Comparison of ENCODE assay signal across 22 mouse cellular contexts in the genomic region with DNA sequence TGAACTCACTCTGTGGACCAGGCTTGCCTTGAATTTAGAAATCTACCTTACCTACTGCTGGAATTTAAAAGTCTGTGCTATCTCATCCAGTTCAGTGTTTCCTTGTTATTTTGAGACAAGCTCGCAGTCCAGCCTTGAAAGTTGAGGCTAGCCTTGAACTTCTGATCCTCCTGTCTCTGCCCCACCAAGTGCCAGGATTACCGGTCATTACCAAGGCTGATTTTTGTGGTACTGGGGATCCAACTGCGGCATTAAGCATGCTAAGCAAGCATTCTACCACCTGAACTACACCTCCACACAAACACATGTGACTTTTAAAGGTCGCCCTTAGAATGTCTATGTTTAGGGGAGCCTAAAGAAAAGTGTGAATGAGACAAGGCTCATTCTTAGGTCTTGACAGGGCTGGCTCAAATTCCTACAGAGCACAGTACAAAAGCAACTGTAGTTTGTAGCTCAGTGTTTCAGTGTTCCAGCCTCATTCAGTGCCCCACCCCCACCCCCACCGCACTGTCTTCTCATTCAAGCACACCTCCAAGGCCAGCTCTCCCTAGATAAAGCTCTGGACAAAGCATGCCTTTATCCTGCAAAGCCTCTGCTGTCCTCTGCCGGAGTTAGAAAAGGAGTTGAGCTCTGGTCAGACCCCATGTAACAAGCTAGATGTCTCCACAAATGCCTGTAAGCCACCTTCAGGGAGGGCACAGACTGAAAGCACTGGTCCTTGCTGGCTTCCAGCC. TPM values are rescaled to one million over a fixed set of nuclear protein-coding genes. Genes with fewer than 3 reads are reported as not detected.
DNase-seq lines count a peak whose midpoint lies in the region; ATAC-seq and TF ChIP-seq lines count a peak whose summit lies in the region.
"Had no signal": no experiment of that assay in that cellular context is flagged by ENCODE, and none has a peak within 500 bp of the region (broad histone marks: within the 10 kb centered on the region; RNA-seq: fewer than 3 reads in every experiment).

No protein-coding gene starts in this region.

- no peaks in the 10 kb centered on the region for H3K9me3 ChIP-seq in heart, embryonic 12.5 days (replicated peaks)
- no peaks in the 10 kb centered on the region for H3K9me3 ChIP-seq in hindbrain, embryonic 10.5 days
- H3K9me3 ChIP-seq in hindbrain, embryonic 14.5 days (ENCODE audit: control insufficient read depth, low read length) = no peaks in the 10 kb centered on the region
- H3K9me3 ChIP-seq: embryonic facial prominence, embryonic 13.5 days; forebrain, embryonic 12.5 days; heart, embryonic 13.5 days had no signal

- H3K4me1 ChIP-seq in heart, adult 2 months (ENCODE audit: control insufficient read depth, insufficient read depth, low read length) = peaks cover 9% of the 10 kb centered on the region
- peaks cover 26% of the 10 kb centered on the region for H3K4me1 ChIP-seq in heart, embryonic 12.5 days (replicated peaks)
- H3K4me1 ChIP-seq in hindbrain, embryonic 10.5 days (replicated peaks) = peaks cover 20% of the 10 kb centered on the region
- H3K4me1 ChIP-seq in hindbrain, embryonic 14.5 days (replicated peaks; ENCODE audit: control insufficient read depth, insufficient read depth, low read length) = peaks cover 18% of the 10 kb centered on the region
- H3K4me1 ChIP-seq in brown adipose tissue, adult 24 weeks (ENCODE audit: control insufficient read depth, insufficient read depth, insufficient read length, low read length) = peaks cover 22% of the 10 kb centered on the region; the same call in 1 of the 2 replicates

- no peak overlapping the region for H3K4me2 ChIP-seq in heart, embryonic 12.5 days
- H3K4me2 ChIP-seq in hindbrain, embryonic 14.5 days (replicated peaks) = no peak overlapping the region
- H3K4me2 ChIP-seq: embryonic facial prominence, embryonic 13.5 days; forebrain, embryonic 12.5 days; heart, embryonic 13.5 days had no signal

- H3K27ac ChIP-seq in heart, adult 2 months = peak overlapping the region; percentile 79
- H3K27ac ChIP-seq in heart, embryonic 12.5 days (ENCODE audit: poor library complexity, severe bottlenecking) = no peak overlapping the region
- 0 out of 2 replicates have a peak overlapping the region, but pooled peaks have one; percentile 59 for H3K27ac ChIP-seq in hindbrain, embryonic 10.5 days
- H3K27ac ChIP-seq in hindbrain, embryonic 14.5 days = no peak overlapping the region
- H3K27ac ChIP-seq in brown adipose tissue, adult 24 weeks (replicated peaks; ENCODE audit: low read depth, low read length) = peak overlapping the region; percentile 84
- H3K27ac ChIP-seq: embryonic facial prominence, embryonic 13.5 days; forebrain, embryonic 12.5 days; heart, embryonic 13.5 days; kidney, postnatal 0 days had no signal

- no peak for DNase-seq in heart, adult 2 months
- no peak for DNase-seq in hindbrain, embryonic 10.5 days (ENCODE audit: low spot score)
- no peak for DNase-seq in hindbrain, embryonic 14.5 days (ENCODE audit: low spot score)
- DNase-seq in ES-CJ7 (ENCODE audit: low read depth, low spot score) = peak; percentile 67
- no peak for DNase-seq in kidney, adult 8-10 months
- DNase-seq: adrenal gland, postnatal 10 days; cerebellum, adult 18-20 months; cerebellum, adult 9-11 months; cerebellum, postnatal 36 days; gastrocnemius, postnatal 36 days; kidney, adult 9 months had no signal

- H3K9ac ChIP-seq in heart, adult 2 months (ENCODE audit: low read depth, low read length) = no peak overlapping the region
- no peak overlapping the region for H3K9ac ChIP-seq in heart, embryonic 12.5 days
- H3K9ac ChIP-seq in hindbrain, embryonic 14.5 days = no peak overlapping the region
- H3K9ac ChIP-seq: embryonic facial prominence, embryonic 13.5 days; forebrain, embryonic 12.5 days; heart, embryonic 13.5 days had no signal

- H3K4me3 ChIP-seq in heart, adult 2 months = peak overlapping the region; percentile 32; the same call in 1 of the 2 replicates
- H3K4me3 ChIP-seq in heart, embryonic 12.5 days = no peak overlapping the region
- H3K4me3 ChIP-seq in hindbrain, embryonic 10.5 days = no peak overlapping the region
- H3K4me3 ChIP-seq in hindbrain, embryonic 14.5 days (replicated peaks; ENCODE audit: low read length) = no peak overlapping the region
- peak overlapping the region; percentile 17 for H3K4me3 ChIP-seq in brown adipose tissue, adult 24 weeks (ENCODE audit: insufficient read depth, low read depth, low read length)
- H3K4me3 ChIP-seq: embryonic facial prominence, embryonic 13.5 days; forebrain, embryonic 12.5 days; heart, embryonic 13.5 days had no signal

- H3K27me3 ChIP-seq in heart, adult 2 months (ENCODE audit: control insufficient read depth, insufficient read depth, low read length) = no peaks in the 10 kb centered on the region
- H3K27me3 ChIP-seq in heart, embryonic 12.5 days (replicated peaks) = no peaks in the 10 kb centered on the region
- H3K27me3 ChIP-seq in hindbrain, embryonic 10.5 days (ENCODE audit: insufficient read depth, poor library complexity, severe bottlenecking) = no peaks in the 10 kb centered on the region
- no peaks in the 10 kb centered on the region for H3K27me3 ChIP-seq in hindbrain, embryonic 14.5 days (ENCODE audit: control insufficient read depth, insufficient read depth, low read length)
- H3K27me3 ChIP-seq: forebrain, embryonic 12.5 days; heart, embryonic 13.5 days; Patski had no signal

- no peaks in the 10 kb centered on the region for H3K79me2 ChIP-seq in heart, adult 2 months (replicated peaks; ENCODE audit: control insufficient read depth, insufficient read depth, low read length)

- no peak for ATAC-seq in heart, embryonic 12.5 days (ENCODE audit: insufficient number of reproducible peaks, low FRiP score)
- no peak for ATAC-seq in hindbrain, embryonic 14.5 days (ENCODE audit: low FRiP score)
- ATAC-seq: forebrain, embryonic 16.5 days; hindbrain, embryonic 16.5 days; inflammation-experienced regulatory T-cells, adult 6 months; intestine, postnatal 0 days; Patski had no signal

- H3K36me3 ChIP-seq in heart, adult 2 months (ENCODE audit: control insufficient read depth, insufficient read depth, low read length) = peaks cover 2% of the 10 kb centered on the region; the same call in 1 of the 2 replicates
- no peaks in the 10 kb centered on the region for H3K36me3 ChIP-seq in heart, embryonic 12.5 days
- H3K36me3 ChIP-seq in hindbrain, embryonic 10.5 days = no peaks in the 10 kb centered on the region
- no peaks in the 10 kb centered on the region for H3K36me3 ChIP-seq in hindbrain, embryonic 14.5 days (replicated peaks; ENCODE audit: control insufficient read depth, insufficient read depth)
- H3K36me3 ChIP-seq: embryonic facial prominence, embryonic 13.5 days; forebrain, embryonic 12.5 days; heart, embryonic 13.5 days had no signal

- TF ChIP-seq EP300 in heart, adult 2 months (IDR thresholded peaks at IDR 0.05; ENCODE audit: insufficient read depth, low read depth, low read length) = no peak

- intact Hi-C loops in heart, adult 2 months (cut with DNase I) = loop anchor here (2.0 to 5.0 kb wide), 3 partner anchors 33 to 216 kb away; no protein-coding TSS in a partner anchor

- no peak for TF ChIP-seq POLR2A in heart, adult 2 months (IDR thresholded peaks at IDR 0.05; ENCODE audit: insufficient read depth, low read depth, low read length)

- WGBS in heart, adult 2 months = 72% methylated on average over 6 of the region's 6 CpGs
- WGBS in heart, embryonic 12.5 days = 56% methylated on average over 6 of the region's 6 CpGs
- WGBS in hindbrain, embryonic 10.5 days = 81% methylated on average over 6 of the region's 6 CpGs
- WGBS in hindbrain, embryonic 14.5 days = 84% methylated on average over 6 of the region's 6 CpGs

- no peak for TF ChIP-seq CTCF in heart, adult 2 months (IDR thresholded peaks at IDR 0.05)

RNA-seq across cellular contexts. Expression of a gene that starts 36.2 kb away (rescaled TPM):
- 10 to 100 TPM; 64.7 to 89.1 TPM for total RNA-seq in heart, adult 2 months (2021)
- polyA plus RNA-seq in heart, adult 2 months (2012; rRNA removed) = 31.9 and 43.5 TPM in 2 replicates
- 24.3 and 26.0 TPM in 2 replicates for polyA plus RNA-seq in heart, embryonic 12.5 days (2016; fragmentation: Nextera tagmentation; extraction: Ambion mirVana)
- 15.0 and 18.1 TPM in 2 replicates for polyA plus RNA-seq in hindbrain, embryonic 10.5 days (2016; fragmentation: Nextera tagmentation; extraction: Ambion mirVana)
- polyA plus RNA-seq in hindbrain, embryonic 14.5 days (2014; fragmentation: Nextera tagmentation; extraction: Ambion mirVana) = 41.4 and 44.3 TPM in 2 replicates
- 27.6 and 37.6 TPM in 2 replicates for polyA plus RNA-seq in brown adipose tissue, adult 24 weeks (2012; ENCODE audit: insufficient read depth, insufficient read length, missing spikeins)

Comparison
In these comparisons a context has a peak if more than half of its experiments do, and no peak if none do; other contexts are left out.
1. H3K27ac ChIP-seq: peak in heart, adult 2 months (single experiment), hindbrain, embryonic 10.5 days (single experiment) and brown adipose tissue, adult 24 weeks (single experiment); none in heart, embryonic 12.5 days (single experiment) and hindbrain, embryonic 14.5 days (single experiment).
2. H3K4me3 ChIP-seq: peak in heart, adult 2 months (single experiment) and brown adipose tissue, adult 24 weeks (single experiment); none in heart, embryonic 12.5 days (single experiment), hindbrain, embryonic 10.5 days (single experiment) and hindbrain, embryonic 14.5 days (single experiment).